In the genomic region with DNA sequence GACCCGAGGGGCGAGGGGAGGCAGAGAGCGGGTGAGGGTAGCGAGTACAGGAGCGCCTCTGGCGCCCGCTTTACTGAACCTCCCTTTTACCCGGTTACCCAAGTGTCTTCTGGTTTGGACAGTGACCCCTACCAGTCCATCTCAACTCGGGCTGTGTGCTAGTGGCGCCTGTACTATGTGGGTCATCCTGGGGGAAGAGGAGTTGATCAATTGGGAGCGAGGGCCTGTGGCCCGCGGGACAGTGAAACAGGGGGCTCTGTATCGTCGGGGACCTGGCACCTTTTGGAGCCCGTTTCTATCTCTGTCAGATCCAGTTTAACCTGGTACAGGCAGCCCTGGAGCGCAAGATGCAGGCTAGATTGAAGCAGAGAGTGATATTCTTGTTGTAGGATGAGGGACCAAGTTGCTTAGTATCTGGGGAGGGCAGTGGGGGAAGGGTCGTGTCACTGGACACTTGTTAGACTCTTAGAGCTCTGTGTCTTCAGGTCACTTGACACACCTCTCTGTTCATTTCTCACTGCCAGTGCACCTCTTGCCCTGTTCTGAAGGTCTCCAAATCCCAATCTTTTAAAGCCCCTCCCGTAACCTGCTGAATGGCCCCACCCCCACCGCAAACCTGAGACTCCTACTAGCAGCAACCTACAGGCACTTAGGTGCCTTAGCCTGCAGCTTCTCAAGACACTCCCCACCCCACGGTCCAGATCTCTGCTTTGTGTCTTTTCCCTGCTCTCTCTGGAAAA, we compare ENCODE assay signal across 8 mouse cellular contexts. TPM values are rescaled to one million over a fixed set of nuclear protein-coding genes. Genes with fewer than 3 reads are reported as not detected.
A peak's percentile ranks its signal among the peaks of the same experiment; 100 is the strongest.
DNase-seq lines count a peak whose midpoint lies in the region; ATAC-seq and TF ChIP-seq lines count a peak whose summit lies in the region.

No protein-coding gene starts in this region.

- no peak for DNase-seq in heart, postnatal 25 days (ENCODE audit: low spot score)
- peak; percentile 8 for DNase-seq in Muller cell, postnatal 12 days (ENCODE audit: inconsistent ontology term)
- DNase-seq in embryonic facial prominence, embryonic 11.5 days (ENCODE audit: low spot score): peak; percentile 2
- DNase-seq in kidney, postnatal 0 days (ENCODE audit: low spot score): peak; percentile 9
- peak; percentile 23 for DNase-seq in neural tube, embryonic 10.5 days (ENCODE audit: extremely low spot score, low spot score)
- no peak for DNase-seq in gastrocnemius, adult 8-10 months (ENCODE audit: low spot score in 2 of 2)

- intact Hi-C loops in heart, postnatal 25 days (cut with DNase I): no loop called here

- H3K4me3 ChIP-seq in heart, embryonic 15.5 days: peak overlapping the region; percentile 55
- H3K4me3 ChIP-seq in embryonic facial prominence, embryonic 11.5 days (ENCODE audit: low read depth, low read length): peak overlapping the region; percentile 36
- H3K4me3 ChIP-seq in kidney, postnatal 0 days (replicated peaks; ENCODE audit: low read depth, low read length): peak overlapping the region; percentile 40

- H3K36me3 ChIP-seq in heart, embryonic 15.5 days: no peaks in the 10 kb centered on the region
- H3K36me3 ChIP-seq in embryonic facial prominence, embryonic 11.5 days (replicated peaks; ENCODE audit: control insufficient read depth, insufficient read depth, low read depth, low read length): no peaks in the 10 kb centered on the region
- H3K36me3 ChIP-seq in kidney, postnatal 0 days (ENCODE audit: insufficient read depth, low read length): no peaks in the 10 kb centered on the region

- WGBS in heart, embryonic 15.5 days: 17% methylated on average over 21 of the region's 21 CpGs
- 15% methylated on average over 21 of the region's 21 CpGs for WGBS in embryonic facial prominence, embryonic 11.5 days
- WGBS in kidney, postnatal 0 days: 29% methylated on average over 18 of the region's 21 CpGs

- peak overlapping the region; percentile 44; the same call in 1 of the 2 replicates for H3K9ac ChIP-seq in heart, embryonic 15.5 days
- peak overlapping the region; percentile 41; the same call in 1 of the 2 replicates for H3K9ac ChIP-seq in embryonic facial prominence, embryonic 11.5 days (replicated peaks; ENCODE audit: low read length)
- H3K9ac ChIP-seq in kidney, postnatal 0 days (ENCODE audit: low read depth, low read length): no peak overlapping the region

- H3K27me3 ChIP-seq in heart, embryonic 15.5 days: peaks cover 12% of the 10 kb centered on the region; the same call in 1 of the 2 replicates
- H3K27me3 ChIP-seq in embryonic facial prominence, embryonic 11.5 days (ENCODE audit: control insufficient read depth, insufficient read depth, low read length): peaks cover 10% of the 10 kb centered on the region; the same call in 1 of the 2 replicates
- peaks cover 8% of the 10 kb centered on the region; the same call in 1 of the 2 replicates for H3K27me3 ChIP-seq in kidney, postnatal 0 days (ENCODE audit: insufficient read depth, low read length)

- no peaks in the 10 kb centered on the region; the same call in 1 of the 2 replicates for H3K4me1 ChIP-seq in heart, embryonic 15.5 days (replicated peaks)
- no peaks in the 10 kb centered on the region for H3K4me1 ChIP-seq in embryonic facial prominence, embryonic 11.5 days (ENCODE audit: control insufficient read depth, insufficient read depth, low read length)
- H3K4me1 ChIP-seq in kidney, postnatal 0 days (replicated peaks; ENCODE audit: insufficient read depth, low read length): no peaks in the 10 kb centered on the region

- peak overlapping the region; percentile 82 for H3K4me2 ChIP-seq in heart, embryonic 15.5 days
- H3K4me2 ChIP-seq in embryonic facial prominence, embryonic 11.5 days (ENCODE audit: low read depth, low read length): peak overlapping the region; percentile 69
- H3K4me2 ChIP-seq in kidney, postnatal 0 days (ENCODE audit: low read length): peak overlapping the region; percentile 68

- no peak overlapping the region for H3K27ac ChIP-seq in heart, embryonic 15.5 days
- no peak overlapping the region for H3K27ac ChIP-seq in embryonic facial prominence, embryonic 11.5 days (replicated peaks; ENCODE audit: low read depth, low read length)
- H3K27ac ChIP-seq in kidney, postnatal 0 days: no peak overlapping the region

- no peak for TF ChIP-seq CTCF in kidney, postnatal 0 days (IDR thresholded peaks at IDR 0.05; ENCODE audit: low read depth)

- ATAC-seq in heart, embryonic 15.5 days (replicated peaks; ENCODE audit: insufficient number of reproducible peaks, insufficient read depth, low FRiP score, low read depth): no peak
- ATAC-seq in embryonic facial prominence, embryonic 11.5 days (replicated peaks; ENCODE audit: insufficient number of reproducible peaks, low FRiP score, low TSS enrichment, low read depth): peak; percentile 85; the same call in 1 of the 2 replicates
- peak; percentile 54; the same call in 1 of the 2 replicates for ATAC-seq in kidney, postnatal 0 days (replicated peaks; ENCODE audit: low FRiP score, low read depth)
- ATAC-seq in monocyte, adult 5-6 weeks (replicated peaks; ENCODE audit: insufficient number of reproducible peaks, low FRiP score, low TSS enrichment, poor library complexity, severe bottlenecking): no peak

- no peaks in the 10 kb centered on the region for H3K9me3 ChIP-seq in heart, embryonic 15.5 days (replicated peaks)
- no peaks in the 10 kb centered on the region for H3K9me3 ChIP-seq in embryonic facial prominence, embryonic 11.5 days (replicated peaks; ENCODE audit: control insufficient read depth, low read length)
- no peaks in the 10 kb centered on the region for H3K9me3 ChIP-seq in kidney, postnatal 0 days (replicated peaks; ENCODE audit: low read length)

RNA-seq across cellular contexts. Expression of a gene that starts 0.6 kb away (rescaled TPM):
- polyA plus RNA-seq in heart, embryonic 15.5 days (2015; fragmentation: Nextera tagmentation; extraction: Ambion mirVana): 0.41 and 0.55 TPM in 2 replicates
- not detected for total RNA-seq in heart, postnatal 25 days (2021)
- polyA plus RNA-seq in embryonic facial prominence, embryonic 11.5 days (2014; fragmentation: Nextera tagmentation; extraction: Ambion mirVana): 0.39 and 0.54 TPM in 2 replicates
- polyA plus RNA-seq in kidney, postnatal 0 days (2015; fragmentation: Nextera tagmentation; extraction: Ambion mirVana): 0.42 and 0.52 TPM in 2 replicates
- under 1 TPM in 1 of 4 experiments, not detected in 3; 0.09 TPM for total RNA-seq in gastrocnemius, adult 8-10 months (2022)
- not detected in 3 replicates for total RNA-seq in monocyte, adult 5-6 weeks (2017)

RNA-seq across cellular contexts. Expression of a gene that starts 1.3 kb away (rescaled TPM):
- 0.08 and 0.15 TPM in 2 replicates for polyA plus RNA-seq in heart, embryonic 15.5 days (2015; fragmentation: Nextera tagmentation; extraction: Ambion mirVana)
- not detected for total RNA-seq in heart, postnatal 25 days (2021)
- 0.18 and 0.33 TPM in 2 replicates for polyA plus RNA-seq in embryonic facial prominence, embryonic 11.5 days (2014; fragmentation: Nextera tagmentation; extraction: Ambion mirVana)
- polyA plus RNA-seq in kidney, postnatal 0 days (2015; fragmentation: Nextera tagmentation; extraction: Ambion mirVana): 0.04 TPM in 1 of 2 replicates, not detected in the other
- under 1 TPM in 2 of 4 experiments, not detected in 2; 0.07 to 0.12 TPM for total RNA-seq in gastrocnemius, adult 8-10 months (2022)
- total RNA-seq in monocyte, adult 5-6 weeks (2017): not detected in 3 replicates

Comparison
In these comparisons a context has a peak if more than half of its experiments do, and no peak if none do; other contexts are left out.
1. ATAC-seq: peak in embryonic facial prominence, embryonic 11.5 days (single experiment) and kidney, postnatal 0 days (single experiment); none in heart, embryonic 15.5 days (single experiment) and monocyte, adult 5-6 weeks (single experiment).
2. DNase-seq: peak in Muller cell, postnatal 12 days (single experiment), embryonic facial prominence, embryonic 11.5 days (single experiment), kidney, postnatal 0 days (single experiment) and neural tube, embryonic 10.5 days (single experiment); none in heart, postnatal 25 days (single experiment) and gastrocnemius, adult 8-10 months (0 of 2).
3. Peak in every context shown above with its lines, with median percentiles within 50 percentile points of each other: H3K4me2 ChIP-seq and H3K4me3 ChIP-seq.